Mouse (Mus musculus) embryonic fibroblast, embryonic 13.5 days (primary cell): ENCODE measurements at regions not wholly inside any gene's neighbourhood (a gene's known extent, or its start where the extent isn't known, plus 50 kb on each side); places are given as distances from the start of the nearest gene placed in this dataset.

Experiments used
- CTCF ChIP-seq: IDR thresholded peaks from 2 replicates; pipeline ENCODE4 v1.5.1; 2011; ENCODE audit warnings: mild to moderate bottlenecking, control low read depth, low read length, moderate library complexity, borderline replicate concordance; ENCODE audit not compliant: insufficient read depth
- POLR2A ChIP-seq: IDR thresholded peaks from 2 replicates; pipeline ENCODE4 v1.6.1; 2011; ENCODE audit warnings: low read depth, mild to moderate bottlenecking, control low read depth, low read length, moderate library complexity

DNA sequence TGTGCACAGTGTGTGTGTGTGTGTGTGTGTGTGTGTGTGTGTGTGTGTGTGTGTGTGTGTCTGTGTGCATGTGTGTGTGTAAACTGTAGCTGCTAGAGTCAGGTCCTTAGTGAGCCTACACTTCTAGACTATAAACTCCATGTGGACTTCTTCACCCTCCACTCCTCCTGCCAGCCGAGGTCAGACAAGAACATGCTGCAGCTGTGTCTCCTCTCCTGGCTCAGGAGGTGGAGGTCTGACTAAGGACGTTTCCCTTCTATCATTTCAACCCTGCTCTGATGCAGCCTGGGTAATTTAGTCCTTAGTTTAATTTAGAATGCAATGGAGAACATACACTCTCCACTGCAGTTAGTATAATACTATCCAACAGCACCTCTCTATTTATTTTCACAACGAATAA, 198.8 kb upstream of the Emcn start:
- TF ChIP-seq POLR2A (no peak), CTCF (no peak)
